ENCODE assay signal across 20 mouse cellular contexts in genomic region chr12:76479836-76480495, GRCm38 (mm10). TPM values are rescaled to one million over a fixed set of nuclear protein-coding genes. Genes with fewer than 3 reads are reported as not detected.
DNase-seq lines count a peak whose midpoint lies in the region; ATAC-seq and TF ChIP-seq lines count a peak whose summit lies in the region.
"Had no signal": no experiment of that assay in that cellular context is flagged by ENCODE, and none has a peak within 500 bp of the region (broad histone marks: within the 10 kb centered on the region; RNA-seq: fewer than 3 reads in every experiment).

No protein-coding gene starts in this region.

- H3K4me2 ChIP-seq in lung, embryonic 16.5 days (ENCODE audit: low read depth, low read length), result no peak overlapping the region
- H3K4me2 ChIP-seq: forebrain, embryonic 12.5 days; liver, embryonic 15.5 days; midbrain, embryonic 11.5 days had no signal

- H3K27me3 ChIP-seq in lung, embryonic 16.5 days (ENCODE audit: control insufficient read depth, insufficient read depth, low read depth, low read length), result no peaks in the 10 kb centered on the region
- H3K27me3 ChIP-seq: CH12.LX; liver, embryonic 15.5 days had no signal

- intact Hi-C loops in gastrocnemius, postnatal 14 days (cut with DNase I; ENCODE audit: low total_unique reads), result loop anchor here (10.0 kb wide), 2 partner anchors 75 to 185 kb away; partner anchors contain the start of gene Hspa2
- intact Hi-C loops in heart, postnatal 14 days (cut with DNase I), result loop anchor here (10.0 kb wide), 2 partner anchors 105 to 215 kb away; partner anchors contain the start of gene Zbtb1

- TF ChIP-seq POLR2A in lung, adult 2 months (IDR thresholded peaks at IDR 0.05; ENCODE audit: borderline replicate concordance, extremely low read depth, low read depth, low read length), result no peak
- no peak for TF ChIP-seq POLR2A in embryonic fibroblast, embryonic 13.5 days (IDR thresholded peaks at IDR 0.05; ENCODE audit: low read depth, low read length)

- H3K9ac ChIP-seq in lung, embryonic 16.5 days (ENCODE audit: low read length), result no peak overlapping the region
- H3K9ac ChIP-seq: forebrain, embryonic 12.5 days; liver, embryonic 15.5 days had no signal

- peaks cover 17% of the 10 kb centered on the region for H3K4me1 ChIP-seq in lung, embryonic 16.5 days (replicated peaks; ENCODE audit: control insufficient read depth, insufficient read depth, low read length)
- no peaks in the 10 kb centered on the region; the same call in 1 of the 2 replicates for H3K4me1 ChIP-seq in lung, adult 2 months (ENCODE audit: control insufficient read depth, insufficient read depth, low read length)
- H3K4me1 ChIP-seq in embryonic fibroblast, embryonic 13.5 days (ENCODE audit: control insufficient read depth, insufficient read depth, low read length), result peaks cover 18% of the 10 kb centered on the region
- H3K4me1 ChIP-seq: forebrain, embryonic 12.5 days; liver, embryonic 15.5 days had no signal

- no peak for TF ChIP-seq CTCF in lung, adult 2 months (IDR thresholded peaks at IDR 0.05; ENCODE audit: insufficient read depth, low read length)
- TF ChIP-seq CTCF in embryonic fibroblast, embryonic 13.5 days (IDR thresholded peaks at IDR 0.05; ENCODE audit: borderline replicate concordance, insufficient read depth, low read length), result no peak

- no peak overlapping the region for H3K27ac ChIP-seq in lung, embryonic 16.5 days (ENCODE audit: low read length)
- peak overlapping the region; percentile 84 for H3K27ac ChIP-seq in embryonic fibroblast, embryonic 13.5 days (ENCODE audit: insufficient read depth, low read length)
- H3K27ac ChIP-seq: embryonic facial prominence, embryonic 10.5 days; forebrain, embryonic 12.5 days; liver, embryonic 15.5 days had no signal

- DNase-seq in gastrocnemius, adult 18-20 months (ENCODE audit: low spot score), result peak; percentile 35
- DNase-seq in gastrocnemius, postnatal 14 days, result no peak
- DNase-seq in lung, adult 2 months, result no peak
- DNase-seq in heart, postnatal 14 days, result peak; percentile 41 to 45
- no peak for DNase-seq in left cerebral cortex, adult 18-20 months (ENCODE audit: low spot score in 2 of 2)
- DNase-seq in kidney, adult 18-20 months, result no peak
- DNase-seq: adrenal gland, adult 2 months; cerebellum, adult 8-10 months; gastrocnemius, postnatal 10 days; retina, postnatal 1 day; thymus, adult 2 months had no signal

- H3K9me3 ChIP-seq in lung, embryonic 16.5 days (ENCODE audit: control insufficient read depth, low read length), result no peaks in the 10 kb centered on the region
- H3K9me3 ChIP-seq: embryonic facial prominence, embryonic 10.5 days; forebrain, embryonic 12.5 days; liver, embryonic 15.5 days had no signal

- H3K36me3 ChIP-seq in lung, embryonic 16.5 days (ENCODE audit: control insufficient read depth, insufficient read depth, low read length), result no peaks in the 10 kb centered on the region
- H3K36me3 ChIP-seq: embryonic facial prominence, embryonic 10.5 days; forebrain, embryonic 12.5 days; liver, embryonic 15.5 days had no signal

- WGBS in lung, embryonic 16.5 days, result 54% methylated on average over 4 of the region's 4 CpGs
- 56% methylated on average over 4 of the region's 4 CpGs for WGBS in lung, adult 2 months

- ATAC-seq in lung, embryonic 16.5 days (ENCODE audit: low read depth), result 0 out of 2 replicates have a peak, but pooled peaks have one; percentile 34
- ATAC-seq: hindbrain, embryonic 16.5 days; intestine, embryonic 16.5 days had no signal

- no peak overlapping the region for H3K4me3 ChIP-seq in lung, embryonic 16.5 days (ENCODE audit: low read length)
- no peak overlapping the region for H3K4me3 ChIP-seq in lung, adult 2 months (replicated peaks; ENCODE audit: extremely low read depth, low read depth, low read length)
- no peak overlapping the region for H3K4me3 ChIP-seq in embryonic fibroblast, embryonic 13.5 days (ENCODE audit: insufficient read depth, low read length)
- H3K4me3 ChIP-seq: embryonic facial prominence, embryonic 10.5 days; forebrain, embryonic 12.5 days; liver, embryonic 15.5 days had no signal

RNA-seq across cellular contexts. Expression of gene Plekhg3, which starts 50.7 kb away (rescaled TPM):
- 1 to 10 TPM; 5.2 to 5.3 TPM for total RNA-seq in gastrocnemius, adult 18-20 months (2021)
- total RNA-seq in gastrocnemius, postnatal 14 days (2021), result 10 to 100 TPM; 10.3 to 11.7 TPM
- polyA plus RNA-seq in lung, embryonic 16.5 days (2015; fragmentation: Nextera tagmentation; extraction: Ambion mirVana), result 6.3 and 7.5 TPM in 2 replicates
- 19.5 and 20.4 TPM in 2 replicates for polyA plus RNA-seq in lung, adult 2 months (2012; rRNA removed)
- polyA plus RNA-seq in embryonic fibroblast, embryonic 13.5 days (2011; ENCODE audit: insufficient read length, low read depth, missing spikeins), result 21.8 and 25.1 TPM in 2 replicates
- 10 to 100 TPM; 19.1 to 20.4 TPM for total RNA-seq in heart, postnatal 14 days (2021)
- total RNA-seq in left cerebral cortex, adult 18-20 months (2021), result 10 to 100 TPM; 12.6 to 14.5 TPM

Comparison
In these comparisons a context has a peak if more than half of its experiments do, and no peak if none do; other contexts are left out.
1. DNase-seq: peak in gastrocnemius, adult 18-20 months (single experiment) and heart, postnatal 14 days (2 of 2); none in gastrocnemius, postnatal 14 days (single experiment), lung, adult 2 months (single experiment), left cerebral cortex, adult 18-20 months (0 of 2) and kidney, adult 18-20 months (single experiment).